Mouse (Mus musculus) kidney, adult 2 months (tissue): ENCODE measurements around the gene Adpgk. TPM values are rescaled to one million over a fixed set of nuclear protein-coding genes. Genes with fewer than 3 reads are reported as not detected.
A peak's percentile ranks its signal among the peaks of the same experiment; 100 is the strongest.

Source experiments
- DNase-seq: peaks from one replicate; pipeline ENCODE4 v3.0.0; 2021
- H3K27ac ChIP-seq: fragments of 200-500 bp; 2 replicates; pipeline ENCODE4 v1.5.1; 2012; ENCODE audit warnings: low read depth, low read length, control low read depth, inconsistent platforms; ENCODE audit not compliant: insufficient read depth
- H3K27me3 ChIP-seq: fragments of 200-500 bp; replicated peaks from 2 replicates; pipeline ENCODE4 v1.6.1; 2012; ENCODE audit warnings: mild to moderate bottlenecking, moderate library complexity, low read length, inconsistent platforms; ENCODE audit not compliant: control insufficient read depth, insufficient read depth
- H3K36me3 ChIP-seq: fragments of 200-500 bp; 2 replicates; pipeline ENCODE4 v1.6.1; 2012; ENCODE audit warnings: mild to moderate bottlenecking, moderate library complexity, low read length, inconsistent platforms; ENCODE audit not compliant: control insufficient read depth, insufficient read depth
- H3K4me1 ChIP-seq: fragments of 200-500 bp; 2 replicates; pipeline ENCODE4 v1.6.1; 2011; ENCODE audit warnings: low read length; ENCODE audit not compliant: control insufficient read depth, insufficient read depth
- H3K4me3 ChIP-seq: fragments of 200-500 bp; 2 replicates; pipeline ENCODE4 v1.5.1; 2011; ENCODE audit warnings: mild to moderate bottlenecking, low read depth, low read length, control low read depth; ENCODE audit not compliant: insufficient read depth
- CTCF ChIP-seq: fragments of 200-500 bp; conservative IDR thresholded peaks from 2 replicates; pipeline ENCODE4 v1.5.1; 2011; ENCODE audit warnings: low read depth, mild to moderate bottlenecking, control low read depth, low read length, moderate library complexity, mixed read lengths; ENCODE audit not compliant: insufficient read depth, insufficient read length
- POLR2A ChIP-seq: fragments of 200-500 bp; IDR thresholded peaks from one replicate; pipeline ENCODE4 v1.6.1; 2011; ENCODE audit warnings: low read depth, low read length, control low read depth
- WGBS: fragments of 180-500 bp; shearing (Covaris S2); methylation state at CpG from one replicate; pipeline ENCODE4 v1.1.7; 2018; 5-methylcytosine and 5-hydroxymethylcytosine counted together
- polyA plus RNA-seq: library from polyadenylated mRNA; depleted of rRNA; stranded (reverse); fragments of >200 nt; gene quantifications from 2 replicates; pipeline ENCODE4 v1.2.3, GENCODE M21; 2012

The Adpgk gene
- polyA plus RNA-seq, 1 experiment: 10.9 TPM

GRCm38 (mm10) chr9:59278694-59279093 lies 12.7 kb upstream of the Adpgk start:
- Histone ChIP-seq H3K36me3 (no peaks in the 10 kb centered on the region), H3K4me3 (no peak overlapping the region), H3K27me3 (no peaks in the 10 kb centered on the region), H3K27ac (no peak overlapping the region), H3K4me1 (no peaks in the 10 kb centered on the region)
- TF ChIP-seq CTCF (no peak), POLR2A (no peak)
- 49% methylated on average over 5 of the region's 5 CpGs for WGBS
- DNase-seq: no peak

- TF ChIP-seq CTCF: no peak
- TF ChIP-seq POLR2A: no peak
- no peak overlapping the region for H3K4me3 ChIP-seq
- no peaks in the 10 kb centered on the region for H3K4me1 ChIP-seq
- DNase-seq: no peak
- no peaks in the 10 kb centered on the region for H3K36me3 ChIP-seq
- 89% methylated on average over 5 of the region's 5 CpGs for WGBS
- no peak overlapping the region for H3K27ac ChIP-seq
- no peaks in the 10 kb centered on the region for H3K27me3 ChIP-seq
Observed at GRCm38 (mm10) chr9:59280888-59281287, 10.5 kb upstream of the Adpgk start.

DNA sequence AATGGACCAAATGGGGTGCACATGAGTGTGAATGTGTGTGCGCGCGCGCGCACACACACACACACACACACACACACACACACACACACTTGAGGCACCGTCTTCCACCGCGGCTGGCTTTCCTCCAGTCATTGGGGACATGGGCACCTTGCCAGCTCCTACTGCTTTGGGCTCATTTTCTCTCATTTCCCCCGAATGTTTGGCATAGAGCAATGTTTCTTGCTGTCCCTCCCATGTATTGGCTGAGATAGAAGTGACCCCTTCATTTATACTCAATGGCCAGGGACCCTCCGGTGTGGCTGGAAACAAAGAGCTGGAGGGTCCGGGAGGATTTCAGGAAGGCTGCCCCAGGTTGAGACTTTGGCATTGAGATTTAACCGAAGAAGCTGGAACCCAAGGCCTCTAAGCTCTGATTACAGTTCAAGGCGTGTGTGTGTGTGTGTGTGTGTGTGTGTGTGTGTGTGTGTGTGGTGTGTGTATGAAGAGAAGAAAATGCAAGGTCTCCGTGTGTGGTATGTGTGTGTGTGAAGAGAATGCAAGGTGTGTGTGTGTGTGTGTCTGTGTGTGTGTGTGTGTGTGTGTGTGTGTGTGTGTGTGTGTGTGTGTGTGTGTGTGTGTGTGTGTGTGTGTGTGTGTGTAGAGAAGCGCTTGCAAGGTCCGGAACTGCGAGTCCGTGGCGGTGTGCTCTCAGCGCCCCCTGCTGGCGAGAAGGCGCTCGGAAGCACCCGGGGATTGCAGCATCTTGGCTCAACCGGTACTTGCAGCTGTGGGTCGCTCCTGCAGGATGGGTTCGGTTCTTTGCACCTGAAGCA lies 9.3 kb upstream of the Adpgk start:
- TF ChIP-seq CTCF: peak; percentile 68
- no peak for TF ChIP-seq POLR2A
- no peaks in the 10 kb centered on the region for H3K36me3 ChIP-seq
- H3K27me3 ChIP-seq: no peaks in the 10 kb centered on the region
- DNase-seq: peak; percentile 74
- no peaks in the 10 kb centered on the region for H3K4me1 ChIP-seq
- WGBS: 47% methylated on average over 20 of the region's 27 CpGs
- H3K4me3 ChIP-seq: no peak overlapping the region
- no peak overlapping the region for H3K27ac ChIP-seq

DNA sequence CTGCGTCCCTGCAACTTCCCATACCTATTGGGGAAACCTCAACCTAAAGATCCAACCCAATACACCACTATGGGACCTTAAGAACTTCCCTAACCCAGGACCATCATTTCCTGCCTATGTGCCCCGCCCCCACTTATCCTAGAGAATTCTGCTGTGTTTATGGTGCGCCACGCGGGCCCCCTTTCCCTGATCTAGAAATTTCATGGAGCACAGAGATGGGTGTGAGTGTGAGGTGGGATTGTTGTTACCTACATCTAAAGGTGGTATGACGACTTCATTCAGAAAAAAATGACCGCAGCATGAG lies 8.7 kb upstream of the Adpgk start:
- Histone ChIP-seq H3K27me3 (no peaks in the 10 kb centered on the region), H3K27ac (no peak overlapping the region), H3K4me1 (no peaks in the 10 kb centered on the region), H3K4me3 (no peak overlapping the region), H3K36me3 (no peaks in the 10 kb centered on the region)
- TF ChIP-seq CTCF (no peak), POLR2A (no peak)
- no peak for DNase-seq
- 46% methylated on average over 7 of the region's 7 CpGs for WGBS

GRCm38 (mm10) chr9:59285614-59286013 lies 5.7 kb upstream of the Adpgk start:
- WGBS: 82% methylated on average over 6 of the region's 6 CpGs
- Histone ChIP-seq H3K27me3 (no peaks in the 10 kb centered on the region), H3K4me3 (no peak overlapping the region), H3K36me3 (no peaks in the 10 kb centered on the region), H3K4me1 (no peaks in the 10 kb centered on the region), H3K27ac (no peak overlapping the region)
- TF ChIP-seq CTCF: no peak
- no peak for TF ChIP-seq POLR2A
- DNase-seq: no peak

GRCm38 (mm10) chr9:59288058-59288457 lies 3.3 kb upstream of the Adpgk start:
- Histone ChIP-seq H3K4me3 (no peak overlapping the region), H3K4me1 (no peaks in the 10 kb centered on the region; the same call in 1 of the 2 replicates), H3K27me3 (no peaks in the 10 kb centered on the region), H3K27ac (no peak overlapping the region), H3K36me3 (no peaks in the 10 kb centered on the region)
- 86% methylated on average over 5 of the region's 5 CpGs for WGBS
- TF ChIP-seq CTCF (no peak), POLR2A (no peak)
- DNase-seq: no peak

DNA sequence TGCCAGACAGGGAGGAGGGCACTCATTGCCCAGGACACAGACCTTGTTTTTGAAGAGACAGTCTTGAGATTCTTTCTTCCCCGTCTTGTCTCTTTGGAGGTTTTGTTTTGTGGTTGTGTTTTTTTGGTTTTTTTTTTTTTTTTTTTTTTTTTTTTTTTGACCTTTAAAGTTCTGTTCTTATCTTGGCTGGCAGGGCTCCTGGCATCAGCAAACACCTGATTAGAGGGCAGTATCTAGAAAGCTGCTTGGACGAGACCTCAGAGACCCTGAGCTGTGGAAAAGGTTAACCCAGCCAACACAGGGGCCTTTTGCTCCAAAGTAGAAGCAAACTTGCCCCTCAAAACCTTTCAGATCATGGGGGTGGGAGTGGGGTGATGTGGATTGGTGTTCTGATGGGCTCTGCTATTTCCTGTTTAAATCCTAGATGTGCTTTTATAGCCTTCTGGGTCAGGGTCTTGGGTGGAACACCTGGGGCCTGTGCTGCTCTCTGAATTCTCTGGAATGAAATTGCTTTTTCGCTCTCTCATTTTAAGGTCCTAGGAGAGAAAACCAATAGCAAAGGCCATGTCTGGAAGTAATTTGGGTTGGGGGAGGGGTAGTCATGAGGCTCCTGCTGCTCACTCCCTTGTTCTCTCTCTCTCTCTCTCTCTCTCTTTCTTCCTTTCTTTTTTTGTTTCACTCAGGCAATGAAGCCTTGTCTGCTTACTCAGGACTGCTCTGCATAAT lies 2.5 kb upstream of the Adpgk start:
- no peak for DNase-seq
- Histone ChIP-seq H3K4me1 (no peaks in the 10 kb centered on the region; the same call in 1 of the 2 replicates), H3K36me3 (no peaks in the 10 kb centered on the region), H3K27ac (no peak overlapping the region), H3K27me3 (no peaks in the 10 kb centered on the region), H3K4me3 (no peak overlapping the region)
- TF ChIP-seq CTCF (no peak), POLR2A (no peak)
- WGBS: 88% methylated on average over 3 of the region's 3 CpGs
